10 mouse cellular contexts compared by ENCODE assay signal in genomic region chr16:17558811-17559210, GRCm38 (mm10). TPM values are rescaled to one million over a fixed set of nuclear protein-coding genes. Genes with fewer than 3 reads are reported as not detected.
DNase-seq lines count a peak whose midpoint lies in the region; ATAC-seq lines count a peak whose summit lies in the region.
"Had no signal": no experiment of that assay in that cellular context is flagged by ENCODE, and none has a peak within 500 bp of the region (broad histone marks: within the 10 kb centered on the region; RNA-seq: fewer than 3 reads in every experiment).

No protein-coding gene starts in this region.

- no peaks in the 10 kb centered on the region for H3K9me3 ChIP-seq in heart, embryonic 13.5 days
- H3K9me3 ChIP-seq in hindbrain, embryonic 14.5 days (ENCODE audit: control insufficient read depth, low read length): no peaks in the 10 kb centered on the region
- H3K9me3 ChIP-seq in midbrain, embryonic 11.5 days (ENCODE audit: control insufficient read depth, low read length): no peaks in the 10 kb centered on the region

- 1% methylated on average over 5 of the region's 5 CpGs for WGBS in heart, embryonic 13.5 days
- WGBS in hindbrain, embryonic 14.5 days: under 1% methylated on average over 5 of the region's 5 CpGs
- WGBS in midbrain, embryonic 11.5 days: 0% methylated on average over 5 of the region's 5 CpGs

- H3K4me3 ChIP-seq in heart, embryonic 13.5 days: peak overlapping the region; percentile 11
- H3K4me3 ChIP-seq in hindbrain, embryonic 14.5 days (replicated peaks; ENCODE audit: low read length): no peak overlapping the region
- H3K4me3 ChIP-seq in midbrain, embryonic 11.5 days (ENCODE audit: low read depth, low read length): no peak overlapping the region

- peak overlapping the region; percentile 62 for H3K9ac ChIP-seq in heart, embryonic 13.5 days
- peak overlapping the region; percentile 2; the same call in 1 of the 2 replicates for H3K9ac ChIP-seq in hindbrain, embryonic 14.5 days
- H3K9ac ChIP-seq in midbrain, embryonic 11.5 days (ENCODE audit: low read length): peak overlapping the region; percentile 53

- H3K36me3 ChIP-seq in heart, embryonic 13.5 days: no peaks in the 10 kb centered on the region
- no peaks in the 10 kb centered on the region for H3K36me3 ChIP-seq in hindbrain, embryonic 14.5 days (replicated peaks; ENCODE audit: control insufficient read depth, insufficient read depth)
- no peaks in the 10 kb centered on the region for H3K36me3 ChIP-seq in midbrain, embryonic 11.5 days (ENCODE audit: control insufficient read depth, insufficient read depth, low read length)

- peak overlapping the region; percentile 51 for H3K27ac ChIP-seq in heart, embryonic 13.5 days (replicated peaks)
- H3K27ac ChIP-seq in hindbrain, embryonic 14.5 days: no peak overlapping the region
- H3K27ac ChIP-seq in midbrain, embryonic 11.5 days (ENCODE audit: low read depth, low read length): peak overlapping the region; percentile 44; the same call in 1 of the 2 replicates

- no peak for DNase-seq in heart, adult 9 months (ENCODE audit: low spot score in 2 of 2)
- DNase-seq in ES-CJ7 (ENCODE audit: low read depth, low spot score): peak; percentile 58
- DNase-seq in hindbrain, embryonic 14.5 days (ENCODE audit: low spot score): no peak
- peak; percentile 93 for DNase-seq in midbrain, embryonic 11.5 days (ENCODE audit: low spot score, missing footprints)
- no peak for DNase-seq in spleen, adult 12 weeks (ENCODE audit: low spot score)
- no peak for DNase-seq in ovary, postnatal 14 days (ENCODE audit: low spot score)
- DNase-seq in thymus, postnatal 36 days: no peak
- DNase-seq: layer of hippocampus, adult 9-11 months had no signal

- peak overlapping the region; percentile 57 for H3K4me2 ChIP-seq in heart, embryonic 13.5 days
- peak overlapping the region; percentile 29 for H3K4me2 ChIP-seq in hindbrain, embryonic 14.5 days (replicated peaks)
- H3K4me2 ChIP-seq in midbrain, embryonic 11.5 days: peak overlapping the region; percentile 35

- ATAC-seq in heart, embryonic 13.5 days (ENCODE audit: extremely low read depth, insufficient number of reproducible peaks, low FRiP score, low TSS enrichment): no peak
- ATAC-seq in hindbrain, embryonic 14.5 days (ENCODE audit: low FRiP score): no peak
- ATAC-seq in midbrain, embryonic 11.5 days (ENCODE audit: low FRiP score): peak; percentile 57
- ATAC-seq: CD4-positive, CD25-positive, alpha-beta regulatory T cell, adult 4 months had no signal

- peaks cover 10% of the 10 kb centered on the region; the same call in 1 of the 2 replicates for H3K27me3 ChIP-seq in heart, embryonic 13.5 days (replicated peaks)
- 0 out of 2 replicates have a peak, but pooled peaks cover 9% of the 10 kb centered on the region for H3K27me3 ChIP-seq in hindbrain, embryonic 14.5 days (ENCODE audit: control insufficient read depth, insufficient read depth, low read length)
- 0 out of 2 replicates have a peak, but pooled peaks cover 3% of the 10 kb centered on the region for H3K27me3 ChIP-seq in midbrain, embryonic 11.5 days (ENCODE audit: control insufficient read depth, insufficient read depth, low read length)

- H3K4me1 ChIP-seq in heart, embryonic 13.5 days: peaks cover 61% of the 10 kb centered on the region
- peaks cover 16% of the 10 kb centered on the region; the same call in 1 of the 2 replicates for H3K4me1 ChIP-seq in hindbrain, embryonic 14.5 days (replicated peaks; ENCODE audit: control insufficient read depth, insufficient read depth, low read length)
- peaks cover 40% of the 10 kb centered on the region for H3K4me1 ChIP-seq in midbrain, embryonic 11.5 days (ENCODE audit: control insufficient read depth, insufficient read depth, low read length)

RNA-seq across cellular contexts. Expression of gene Lrrc74b, which starts 2.2 kb away (rescaled TPM):
- 0.19 TPM in 2 replicates for polyA plus RNA-seq in heart, embryonic 13.5 days (2015; fragmentation: Nextera tagmentation; extraction: Ambion mirVana)
- polyA plus RNA-seq in hindbrain, embryonic 14.5 days (2014; fragmentation: Nextera tagmentation; extraction: Ambion mirVana): 0.74 and 0.92 TPM in 2 replicates
- 0.14 and 0.23 TPM in 2 replicates for polyA plus RNA-seq in midbrain, embryonic 11.5 days (2014; fragmentation: Nextera tagmentation; extraction: Ambion mirVana)
- polyA plus RNA-seq: CD4-positive, CD25-positive, alpha-beta regulatory T cell, adult 4 months had no signal

RNA-seq across cellular contexts. Expression of gene P2rx6, which starts 2.9 kb away (rescaled TPM):
- polyA plus RNA-seq in heart, embryonic 13.5 days (2015; fragmentation: Nextera tagmentation; extraction: Ambion mirVana): 0.65 and 0.79 TPM in 2 replicates
- 2.5 and 2.8 TPM in 2 replicates for polyA plus RNA-seq in hindbrain, embryonic 14.5 days (2014; fragmentation: Nextera tagmentation; extraction: Ambion mirVana)
- 0.41 and 0.86 TPM in 2 replicates for polyA plus RNA-seq in midbrain, embryonic 11.5 days (2014; fragmentation: Nextera tagmentation; extraction: Ambion mirVana)
- polyA plus RNA-seq: CD4-positive, CD25-positive, alpha-beta regulatory T cell, adult 4 months had no signal

RNA-seq across cellular contexts. Expression of gene Slc7a4, which starts 24.2 kb away (rescaled TPM):
- 8.9 and 9.8 TPM in 2 replicates for polyA plus RNA-seq in heart, embryonic 13.5 days (2015; fragmentation: Nextera tagmentation; extraction: Ambion mirVana)
- polyA plus RNA-seq in hindbrain, embryonic 14.5 days (2014; fragmentation: Nextera tagmentation; extraction: Ambion mirVana): 41.2 and 42.0 TPM in 2 replicates
- polyA plus RNA-seq in midbrain, embryonic 11.5 days (2014; fragmentation: Nextera tagmentation; extraction: Ambion mirVana): 1.5 and 2.0 TPM in 2 replicates

RNA-seq across cellular contexts. Expression of gene Thap7, which starts 27.9 kb away (rescaled TPM):
- polyA plus RNA-seq in heart, embryonic 13.5 days (2015; fragmentation: Nextera tagmentation; extraction: Ambion mirVana): 31.7 and 35.4 TPM in 2 replicates
- 52.0 and 58.9 TPM in 2 replicates for polyA plus RNA-seq in hindbrain, embryonic 14.5 days (2014; fragmentation: Nextera tagmentation; extraction: Ambion mirVana)
- polyA plus RNA-seq in midbrain, embryonic 11.5 days (2014; fragmentation: Nextera tagmentation; extraction: Ambion mirVana): 46.7 and 47.1 TPM in 2 replicates

RNA-seq across cellular contexts. Expression of gene Lztr1, which starts 50.3 kb away (rescaled TPM):
- 49.9 and 55.7 TPM in 2 replicates for polyA plus RNA-seq in heart, embryonic 13.5 days (2015; fragmentation: Nextera tagmentation; extraction: Ambion mirVana)
- polyA plus RNA-seq in hindbrain, embryonic 14.5 days (2014; fragmentation: Nextera tagmentation; extraction: Ambion mirVana): 112 and 117 TPM in 2 replicates
- polyA plus RNA-seq in midbrain, embryonic 11.5 days (2014; fragmentation: Nextera tagmentation; extraction: Ambion mirVana): 70.5 and 77.2 TPM in 2 replicates

Comparison
In these comparisons a context has a peak if more than half of its experiments do, and no peak if none do; other contexts are left out.
1. H3K9ac ChIP-seq: peak in every context shown above with its lines; median percentile 62 in heart, embryonic 13.5 days; 53 in midbrain, embryonic 11.5 days; 2 in hindbrain, embryonic 14.5 days.
2. DNase-seq: peak in ES-CJ7 (single experiment) and midbrain, embryonic 11.5 days (single experiment); none in heart, adult 9 months (0 of 2), hindbrain, embryonic 14.5 days (single experiment), spleen, adult 12 weeks (single experiment), ovary, postnatal 14 days (single experiment) and thymus, postnatal 36 days (0 of 2).
3. Peak in every context shown above with its lines, with median percentiles within 50 percentile points of each other: H3K4me2 ChIP-seq.